Mouse (Mus musculus): ENCODE data around the gene Kcne4. TPM values are rescaled to one million over a fixed set of nuclear protein-coding genes. Genes with fewer than 3 reads are reported as not detected.
"Not testable (repeated sequence)": the region's sequence is repeated elsewhere in the genome, so short reads cannot be mapped to it uniquely, and the experiment has no call there.

The Kcne4 gene
- 1 to 10 TPM; 1.1 to 1.5 TPM for total RNA-seq (2021)
- long read RNA-seq, experiment 1, partial matches to known transcripts: 0 of 2 reads
- long read RNA-seq, experiment 1, other reads (novel, unspliced or antisense): 0 of 2 reads
- long read RNA-seq, experiment 2: 0 reads

GRCm38 (mm10) chr1:78816639-78817038 lies at the start of gene Kcne4:
Gene Kcne4 (plus strand): TSS chr1:78816758.
- DNase-seq (ENCODE audit: low spot score in 2 of 2): no peak
- intact Hi-C loops (cut with DNase I): no loop called here

- intact Hi-C loops (cut with DNase I): no loop called here
- DNase-seq (ENCODE audit: low spot score in 2 of 2): no peak
Measured at GRCm38 (mm10) chr1:78781899-78782298, 34.7 kb upstream of the Kcne4 start.

GRCm38 (mm10) chr1:78784936-78785335 lies 31.6 kb upstream of the Kcne4 start:
- peak; percentile 17 to 60 for DNase-seq (ENCODE audit: low spot score in 2 of 2)
- intact Hi-C loops (cut with DNase I): not testable (repeated sequence)

GRCm38 (mm10) chr1:78789744-78790143 lies 26.8 kb upstream of the Kcne4 start:
- intact Hi-C loops (cut with DNase I): no loop called here
- peak in 1 of 2 experiments; percentile 11 for DNase-seq (ENCODE audit: low spot score in 2 of 2)

GRCm38 (mm10) chr1:78807428-78807827 lies 9.1 kb upstream of the Kcne4 start:
- no peak for DNase-seq (ENCODE audit: low spot score in 2 of 2)
- intact Hi-C loops (cut with DNase I): no loop called here

GRCm38 (mm10) chr1:78809819-78810218 lies 6.7 kb upstream of the Kcne4 start:
- intact Hi-C loops (cut with DNase I): no loop called here
- DNase-seq (ENCODE audit: low spot score in 2 of 2): no peak

- intact Hi-C loops (cut with DNase I): no loop called here
- DNase-seq (ENCODE audit: low spot score in 2 of 2): no peak
Measured at GRCm38 (mm10) chr1:78810904-78811303, 5.7 kb upstream of the Kcne4 start.

- intact Hi-C loops (cut with DNase I): no loop called here
- DNase-seq (ENCODE audit: low spot score in 2 of 2): no peak
Measured at GRCm38 (mm10) chr1:78811975-78812490, 4.5 kb upstream of the Kcne4 start.

GRCm38 (mm10) chr1:78817756-78818155 lies 1.2 kb downstream of the Kcne4 start:
- intact Hi-C loops (cut with DNase I): no loop called here
- DNase-seq (ENCODE audit: low spot score in 2 of 2): no peak

- no peak for DNase-seq (ENCODE audit: low spot score in 2 of 2)
- intact Hi-C loops (cut with DNase I): no loop called here
Measured at GRCm38 (mm10) chr1:78818630-78819526, 2.3 kb downstream of the Kcne4 start.

- intact Hi-C loops (cut with DNase I): no loop called here
- peak; percentile 26 to 43 for DNase-seq (ENCODE audit: low spot score in 2 of 2)
Measured at GRCm38 (mm10) chr1:78819592-78819991, 3.0 kb downstream of the Kcne4 start.

GRCm38 (mm10) chr1:78820176-78820575 lies 3.6 kb downstream of the Kcne4 start:
- no peak for DNase-seq (ENCODE audit: low spot score in 2 of 2)
- intact Hi-C loops (cut with DNase I): no loop called here

- intact Hi-C loops (cut with DNase I): no loop called here
Measured at GRCm38 (mm10) chr1:78821111-78821510, 4.6 kb downstream of the Kcne4 start.

GRCm38 (mm10) chr1:78821733-78822430 lies 5.3 kb downstream of the Kcne4 start:
- intact Hi-C loops (cut with DNase I): no loop called here
- peak in 1 of 2 experiments; percentile 25 for DNase-seq (ENCODE audit: low spot score in 2 of 2)

More at GRCm38 (mm10) chr1:78821111-78821510, 4.6 kb downstream of the Kcne4 start:
- no peak for DNase-seq (ENCODE audit: low spot score in 2 of 2)

- intact Hi-C loops (cut with DNase I): no loop called here
- DNase-seq (ENCODE audit: low spot score in 2 of 2): no peak
Measured at GRCm38 (mm10) chr1:78825246-78825645, 8.7 kb downstream of the Kcne4 start.

GRCm38 (mm10) chr1:78838468-78838867 lies 21.9 kb downstream of the Kcne4 start:
- intact Hi-C loops (cut with DNase I): no loop called here
- DNase-seq (ENCODE audit: low spot score in 2 of 2): no peak

- DNase-seq (ENCODE audit: low spot score in 2 of 2): no peak
- intact Hi-C loops (cut with DNase I): no loop called here
Measured at GRCm38 (mm10) chr1:78840769-78841168, 24.2 kb downstream of the Kcne4 start.

- DNase-seq (ENCODE audit: low spot score in 2 of 2): no peak
- intact Hi-C loops (cut with DNase I): no loop called here
Measured at GRCm38 (mm10) chr1:78845661-78846060, 29.1 kb downstream of the Kcne4 start.

GRCm38 (mm10) chr1:78846471-78846870 lies 29.9 kb downstream of the Kcne4 start:
- intact Hi-C loops (cut with DNase I): no loop called here
- DNase-seq (ENCODE audit: low spot score in 2 of 2): no peak
